Mouse (Mus musculus): ENCODE data around the gene Ube2l6.

The Ube2l6 gene

GRCm38 (mm10) chr2:84837817-84838592 lies 39.4 kb downstream of the Ube2l6 start:
- DNase-seq (ENCODE audit: low spot score in 2 of 2): no peak

DNA sequence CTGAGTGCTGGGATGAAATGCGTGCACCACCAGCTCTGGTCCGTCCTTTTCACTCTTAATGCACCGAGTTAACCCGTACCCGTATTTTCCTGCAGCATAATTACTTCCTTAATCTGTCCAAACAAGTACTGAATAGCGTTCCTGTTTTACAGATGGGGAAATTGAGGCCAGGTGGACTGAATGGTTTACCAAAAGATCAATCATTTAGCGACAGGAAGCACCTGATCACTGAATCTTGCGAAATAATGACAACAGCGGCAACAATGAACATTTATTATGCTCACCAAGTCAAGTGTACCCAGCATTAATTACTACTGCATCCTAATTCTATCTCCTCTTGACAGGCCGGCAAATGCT lies 39.9 kb downstream of the Ube2l6 start, which contains the start of gene Slc43a1:
Gene Slc43a1 (plus strand): TSS at position 258 of the 357 bp plus-strand sequence.
- no peak for DNase-seq (ENCODE audit: low spot score in 2 of 2)

DNA sequence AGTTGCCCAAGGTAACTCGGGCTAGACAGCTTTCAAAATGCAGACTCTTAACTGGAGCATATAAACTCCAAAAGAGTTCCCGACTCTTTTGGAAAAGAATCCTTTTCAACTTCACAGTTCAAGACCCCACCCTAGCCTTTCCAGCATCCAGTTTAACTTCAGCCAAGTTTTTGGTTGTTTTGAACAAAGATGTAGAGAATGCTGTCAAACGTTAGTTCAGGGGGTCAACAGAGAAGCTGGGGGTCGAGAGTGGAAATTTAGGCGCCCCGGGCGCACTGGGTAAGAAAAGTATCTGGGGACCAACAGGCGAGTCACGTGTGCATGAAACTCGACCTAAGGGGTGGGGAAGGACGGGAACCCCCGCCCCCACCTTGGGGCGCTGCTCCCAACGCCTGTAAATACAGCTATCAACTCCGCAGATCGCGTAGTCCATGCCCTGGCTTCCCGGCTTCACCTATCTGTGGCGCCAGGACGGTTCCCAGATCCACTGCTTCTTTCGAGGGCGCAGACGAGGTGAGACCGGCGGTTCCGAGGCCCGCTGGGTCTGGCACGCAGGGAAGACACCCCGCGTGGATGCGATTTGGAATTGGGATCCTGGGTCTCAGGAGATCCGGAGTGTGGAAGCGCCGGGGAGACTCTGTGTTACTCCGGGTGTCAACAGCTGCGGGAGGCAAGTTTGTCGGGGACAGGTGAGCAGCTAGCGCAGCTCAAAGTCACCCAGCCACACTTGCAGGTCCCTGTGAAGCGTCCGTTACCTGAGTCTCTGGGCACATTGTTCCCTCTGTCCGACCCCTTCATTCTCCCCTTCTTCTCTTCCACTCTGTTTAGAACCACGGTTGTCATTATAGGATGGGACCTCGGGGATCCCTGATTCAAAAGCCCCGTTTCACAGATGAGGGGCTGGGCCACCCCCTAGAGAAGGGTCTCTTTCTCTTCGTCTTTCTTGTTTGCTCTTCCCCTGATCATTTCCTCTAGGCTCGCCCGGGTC lies 40.7 kb downstream of the Ube2l6 start:
- DNase-seq (ENCODE audit: low spot score in 2 of 2): peak; percentile 23 to 54

DNA sequence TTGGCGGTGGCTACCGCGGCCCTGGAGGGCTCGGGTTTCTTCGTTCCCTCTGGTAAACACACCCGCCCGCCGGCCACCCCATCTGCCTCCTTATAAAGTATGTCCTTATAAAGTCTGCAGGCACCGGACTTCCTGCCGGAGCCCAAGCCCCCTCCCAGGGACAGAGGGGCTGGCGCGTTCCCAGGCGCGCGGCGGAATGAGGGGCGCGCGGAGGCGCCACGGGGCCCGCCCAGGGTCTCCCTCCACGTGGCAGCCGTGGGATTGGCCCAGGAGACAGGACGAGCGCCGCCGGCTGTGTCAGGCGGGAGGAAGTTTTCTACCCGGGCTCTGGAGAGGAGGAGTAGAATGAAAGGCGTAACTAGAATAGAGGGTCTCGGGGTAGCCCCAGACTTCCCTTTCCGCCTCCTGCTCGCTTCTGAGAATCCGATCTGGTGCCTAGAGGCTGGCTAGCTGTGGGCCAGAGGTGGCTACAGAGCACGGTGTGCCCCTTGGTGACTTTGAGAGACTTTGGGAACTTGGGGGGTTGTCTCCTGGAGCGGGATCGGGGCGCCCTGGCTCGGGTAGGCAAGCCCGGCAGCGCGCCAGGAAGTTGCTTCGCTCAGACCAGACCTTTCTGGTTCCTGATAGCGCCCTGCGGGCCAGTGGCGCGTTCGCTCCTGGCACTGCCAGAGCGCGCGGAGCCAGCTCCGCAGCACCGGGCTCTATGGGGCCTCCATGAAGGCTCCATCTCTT lies 41.6 kb downstream of the Ube2l6 start:
- DNase-seq (ENCODE audit: low spot score in 2 of 2): peak; percentile 34 to 54

DNA sequence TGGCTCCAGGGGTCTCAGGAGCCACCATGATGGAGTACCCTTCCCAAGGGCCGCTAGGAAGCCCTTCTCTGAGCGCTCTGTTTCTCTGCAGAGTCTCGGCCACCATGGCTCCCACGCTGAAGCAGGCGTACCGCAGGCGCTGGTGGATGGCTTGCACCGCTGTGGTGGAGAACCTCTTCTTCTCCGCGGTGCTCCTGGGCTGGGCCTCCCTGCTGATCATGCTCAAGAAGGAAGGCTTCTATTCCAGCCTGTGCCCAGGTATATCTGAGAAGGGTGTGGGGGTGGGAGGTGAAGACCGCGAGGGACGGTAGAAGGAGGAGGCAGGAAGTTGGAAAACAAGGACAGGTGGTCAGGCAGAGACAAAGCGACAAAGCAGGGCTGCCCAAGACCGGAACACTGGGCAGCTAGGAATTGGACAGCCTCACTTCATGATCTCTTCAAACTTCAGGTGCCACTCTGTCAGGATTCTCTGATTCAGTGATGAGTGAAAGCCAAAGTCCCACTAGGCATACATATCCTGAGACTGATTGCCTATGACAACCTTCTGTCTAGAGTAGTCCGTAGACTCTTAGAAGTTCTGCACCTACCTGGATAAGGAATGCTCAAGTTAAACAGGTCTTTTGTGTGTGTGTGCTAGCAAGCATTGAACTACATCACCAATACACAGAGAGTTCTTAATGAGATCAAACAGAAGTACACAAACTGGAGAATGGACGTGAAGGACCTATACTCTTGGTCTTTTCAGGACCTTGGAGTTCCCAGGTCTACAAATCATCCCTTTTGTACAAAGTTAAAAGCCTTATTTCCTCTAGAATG lies 42.3 kb downstream of the Ube2l6 start:
- DNase-seq (ENCODE audit: low spot score in 2 of 2): no peak

DNA sequence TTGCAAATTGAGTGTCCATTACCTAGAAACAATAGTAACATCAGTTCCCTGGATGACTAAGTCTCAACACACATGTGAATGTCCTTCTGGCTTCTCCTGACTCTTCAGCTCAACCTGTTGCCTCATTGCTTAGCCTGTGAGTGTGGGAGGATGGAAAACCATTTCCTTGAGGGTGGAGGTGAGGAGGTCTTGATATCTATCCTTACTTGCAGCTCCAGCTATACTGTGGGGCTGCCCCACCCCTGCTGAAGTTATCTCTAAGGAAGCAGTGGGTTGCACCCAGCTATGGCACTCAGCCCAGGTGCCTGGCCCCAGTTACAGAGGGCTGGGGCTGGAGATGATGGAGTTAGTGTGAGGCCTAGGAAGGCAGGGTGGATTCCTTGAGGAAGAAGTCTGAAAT lies 43.3 kb downstream of the Ube2l6 start:
- DNase-seq (ENCODE audit: low spot score in 2 of 2): no peak

GRCm38 (mm10) chr2:84843654-84844053 lies 45.0 kb downstream of the Ube2l6 start:
- DNase-seq (ENCODE audit: low spot score in 2 of 2): no peak

DNA sequence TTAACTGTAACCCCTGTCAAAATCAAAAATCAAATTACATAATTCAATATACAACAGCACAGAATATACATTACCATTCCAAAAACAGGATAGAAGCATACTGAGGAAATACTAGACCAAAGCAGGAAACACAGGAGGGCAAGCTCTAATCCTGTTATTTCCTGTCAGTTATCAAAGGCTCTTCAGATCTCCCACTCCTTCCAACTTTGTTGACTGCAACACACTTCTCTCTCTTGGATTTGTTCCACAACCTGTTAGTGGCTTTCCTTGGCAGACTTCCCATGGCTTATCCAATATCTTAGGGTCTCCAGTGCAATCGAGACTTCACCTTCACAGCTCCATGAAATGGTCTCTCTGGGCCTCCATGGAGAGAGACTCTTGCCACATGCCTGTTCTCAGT lies 46.6 kb downstream of the Ube2l6 start:
- no peak for DNase-seq (ENCODE audit: low spot score in 2 of 2)

- no peak for DNase-seq (ENCODE audit: low spot score in 2 of 2)
Observed at GRCm38 (mm10) chr2:84850407-84851129, 51.9 kb downstream of the Ube2l6 start.

GRCm38 (mm10) chr2:84851130-84852040 lies 52.8 kb downstream of the Ube2l6 start:
- peak in 1 of 2 experiments; percentile 70 for DNase-seq (ENCODE audit: low spot score in 2 of 2)

DNA sequence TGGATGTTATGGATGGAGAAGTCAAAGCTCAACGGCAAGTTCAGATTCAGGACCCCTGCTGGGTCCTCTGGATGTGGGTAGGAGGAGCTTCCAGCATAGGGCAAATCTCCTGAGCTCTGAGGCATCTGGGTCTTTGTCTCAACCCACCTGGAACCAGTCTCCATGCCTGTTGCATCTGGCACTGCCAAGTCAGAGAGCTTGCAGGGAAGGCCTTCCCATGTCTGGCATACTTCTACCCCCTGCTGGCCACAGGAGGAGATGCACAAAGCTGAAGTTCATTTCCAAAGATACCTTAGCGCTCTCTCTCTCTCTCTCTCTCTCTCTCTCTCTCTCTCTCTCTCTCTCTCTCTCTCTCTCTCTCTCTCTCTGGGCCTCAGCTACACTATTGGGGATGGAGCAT lies 57.1 kb downstream of the Ube2l6 start:
- no peak for DNase-seq (ENCODE audit: low spot score in 2 of 2)

DNA sequence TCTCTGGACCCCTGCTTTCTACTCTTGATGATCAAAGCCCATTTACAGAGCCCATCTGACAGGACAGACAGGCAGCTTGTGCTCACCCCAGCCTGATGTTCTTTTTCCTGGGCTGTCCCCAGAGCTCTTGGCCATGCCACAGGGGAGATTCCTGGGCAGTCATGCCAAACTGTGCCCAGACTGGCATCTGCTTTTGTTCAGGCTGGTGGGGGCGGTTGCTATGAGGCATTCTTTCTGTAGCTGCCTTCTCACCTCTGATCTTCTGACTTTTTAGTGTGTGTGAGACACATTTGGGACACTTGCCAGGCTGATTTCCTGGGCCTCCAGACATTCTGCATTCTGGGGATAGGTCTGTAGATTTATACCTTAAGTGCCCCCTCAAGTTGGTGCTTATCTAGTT lies 59.9 kb downstream of the Ube2l6 start:
- no peak for DNase-seq (ENCODE audit: low spot score in 2 of 2)
